Mouse (Mus musculus) kidney, adult 18-20 months (tissue): ENCODE measurements around the gene AY358078.
"Not testable (repeated sequence)": the region's sequence is repeated elsewhere in the genome, so short reads cannot be mapped to it uniquely, and the experiment has no call there.

ENCODE experiments used
- DNase-seq: peaks from one replicate; pipeline ENCODE4 v3.0.0; 2021

AY358078 gene

GRCm38 (mm10) chr14:51799746-51800145 lies at the start of gene AY358078:
TSS of gene AY358078 (plus strand) at chr14:51800046.
- DNase-seq, result no peak

- DNase-seq, result no peak
These were observed 43.9 kb upstream of the AY358078 start for GRCm38 (mm10) chr14:51755944-51756343.

DNA sequence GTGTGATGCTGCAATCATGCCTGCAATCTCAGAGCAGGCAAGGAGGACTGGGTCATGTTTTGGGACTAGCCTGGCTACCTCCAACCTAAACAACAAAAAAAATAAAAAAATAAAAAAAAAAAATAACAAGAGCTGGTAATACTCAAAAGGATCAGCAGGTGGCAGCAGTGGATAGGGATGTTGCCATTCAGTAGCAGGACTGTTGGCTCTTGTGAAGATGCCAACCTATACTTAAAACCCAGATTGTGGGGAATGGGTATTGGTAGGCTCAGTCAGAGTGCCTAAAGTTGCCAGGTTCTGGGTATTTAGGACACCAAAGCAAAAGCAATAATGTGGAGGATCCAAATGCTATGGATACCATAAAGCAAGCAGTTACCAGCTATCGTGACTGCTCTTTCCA lies 28.5 kb upstream of the AY358078 start:
- DNase-seq, result peak; percentile 3

DNA sequence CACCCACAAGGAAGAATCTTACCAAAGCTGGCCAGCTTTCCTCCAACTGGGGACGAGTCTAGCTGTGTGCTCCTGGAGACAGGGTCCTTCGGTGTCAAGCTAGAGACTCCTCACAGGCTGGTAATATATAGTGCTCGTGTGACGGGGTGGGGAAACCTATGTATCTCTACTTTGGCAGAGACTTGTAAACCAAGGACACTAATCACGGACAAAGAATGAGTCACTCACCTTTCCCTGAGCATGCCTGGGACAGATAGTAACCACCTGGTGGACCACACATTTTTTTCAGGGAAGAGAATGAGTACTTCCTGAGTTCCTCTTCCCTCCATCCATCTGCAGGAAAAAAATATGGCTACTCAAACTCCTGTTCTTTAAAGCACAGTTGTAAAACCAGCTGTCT lies 26.4 kb upstream of the AY358078 start, which contains the start of gene Ang4:
TSS of gene Ang4 (minus strand) at position 101 of the 400 bp plus-strand sequence.
- DNase-seq, result no peak

DNA sequence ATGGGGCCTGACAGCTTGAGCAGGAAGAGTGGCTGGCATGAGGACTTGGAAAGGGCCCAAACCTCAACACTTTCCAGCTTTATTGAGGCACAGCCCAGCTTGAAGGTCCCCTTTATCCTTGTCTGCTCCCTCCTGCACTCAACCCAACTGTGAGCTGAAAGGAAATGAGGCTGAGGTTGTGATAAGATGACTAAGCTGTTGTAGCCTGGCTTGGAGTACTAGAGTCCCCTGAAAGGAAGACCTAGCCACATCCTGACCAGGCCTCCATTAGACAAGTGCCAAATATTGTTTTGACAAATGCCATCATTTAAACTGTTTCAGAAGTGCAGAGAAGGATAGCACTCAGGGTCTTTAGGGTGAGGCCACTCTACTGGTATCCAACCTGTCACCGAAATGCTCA lies 22.1 kb upstream of the AY358078 start:
- no peak for DNase-seq

- DNase-seq, result no peak
These were observed 20.9 kb upstream of the AY358078 start for GRCm38 (mm10) chr14:51778865-51779481.

- no peak for DNase-seq
These were observed 13.5 kb upstream of the AY358078 start for GRCm38 (mm10) chr14:51786335-51786734.

DNA sequence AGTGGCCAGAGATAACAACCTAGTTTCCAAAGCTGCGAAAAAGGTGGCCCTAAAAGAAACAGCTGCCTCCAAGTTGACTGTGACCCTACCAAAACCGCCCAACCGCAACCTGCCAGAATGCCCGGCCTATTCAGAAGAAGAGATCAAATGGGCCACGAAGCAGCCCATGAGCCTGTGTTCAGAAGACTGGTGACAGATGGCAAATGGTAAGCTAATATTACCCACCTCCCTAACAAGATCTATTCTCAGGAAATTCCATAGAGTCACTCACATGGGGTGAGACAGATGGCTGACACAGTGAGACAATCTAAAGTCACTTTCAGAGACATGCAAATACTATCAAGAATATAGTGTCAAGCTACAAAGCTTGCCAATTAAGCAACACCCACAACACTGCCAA lies 12.8 kb upstream of the AY358078 start:
- DNase-seq, result no peak

DNA sequence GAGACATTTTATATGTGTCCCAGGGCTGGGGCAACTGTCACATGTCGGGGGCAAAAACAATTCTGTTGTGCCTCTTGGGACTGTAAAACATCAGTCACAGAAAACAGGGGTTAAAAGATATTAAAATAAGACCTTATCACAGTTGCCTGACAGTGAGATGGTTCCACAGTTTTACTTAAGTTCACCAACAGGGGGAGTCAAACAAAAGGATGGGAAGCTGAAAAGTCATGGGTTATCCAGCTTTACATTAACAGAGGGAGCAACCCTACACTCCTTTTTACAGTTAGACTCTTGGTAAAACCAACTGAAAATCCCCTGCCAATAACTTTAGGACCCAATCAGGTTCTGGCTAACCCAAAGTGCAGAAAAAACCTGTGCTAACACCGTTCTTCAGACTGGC lies 10.7 kb upstream of the AY358078 start:
- no peak for DNase-seq

DNA sequence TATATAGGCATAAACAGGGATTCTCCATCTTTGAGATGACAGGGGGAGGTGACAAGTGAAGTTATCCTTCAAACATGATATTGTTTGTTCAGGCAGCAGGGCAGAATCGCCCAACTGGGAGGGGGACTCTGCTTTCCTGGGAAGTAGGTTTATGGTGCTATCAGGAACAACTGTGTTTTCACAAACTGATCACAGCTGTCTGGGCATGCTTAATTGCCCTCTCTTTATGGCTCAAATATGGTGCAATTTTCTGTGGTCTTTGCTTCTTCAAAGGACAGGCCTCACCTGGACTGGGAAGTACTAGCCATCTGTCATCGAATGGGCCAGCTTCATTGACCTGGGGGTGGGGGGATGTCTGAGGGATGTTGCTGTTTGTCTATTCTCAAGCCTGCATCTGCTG lies 5.7 kb upstream of the AY358078 start:
- DNase-seq, result no peak

- no peak for DNase-seq
These were observed 26.8 kb downstream of the AY358078 start for GRCm38 (mm10) chr14:51826625-51827024.

DNA sequence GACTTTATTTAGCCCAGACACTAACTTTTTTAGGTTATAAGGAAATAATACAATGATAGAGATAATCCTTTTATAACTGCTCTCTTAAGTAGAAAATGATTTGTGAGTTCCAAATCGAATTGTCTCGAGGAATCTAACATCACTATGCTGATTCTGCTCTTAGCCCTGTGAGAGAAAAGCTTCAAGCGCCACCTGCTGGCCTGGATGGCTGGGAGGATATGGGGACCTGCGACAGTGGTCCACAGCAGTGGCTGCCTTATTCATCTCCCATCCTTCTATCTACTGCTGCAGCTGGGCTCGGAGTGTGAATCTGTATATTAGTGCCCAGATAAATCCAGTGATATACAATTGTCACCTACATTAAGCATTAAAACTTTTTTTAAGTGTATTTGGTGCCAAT lies 28.0 kb downstream of the AY358078 start:
- peak; percentile 22 for DNase-seq

DNA sequence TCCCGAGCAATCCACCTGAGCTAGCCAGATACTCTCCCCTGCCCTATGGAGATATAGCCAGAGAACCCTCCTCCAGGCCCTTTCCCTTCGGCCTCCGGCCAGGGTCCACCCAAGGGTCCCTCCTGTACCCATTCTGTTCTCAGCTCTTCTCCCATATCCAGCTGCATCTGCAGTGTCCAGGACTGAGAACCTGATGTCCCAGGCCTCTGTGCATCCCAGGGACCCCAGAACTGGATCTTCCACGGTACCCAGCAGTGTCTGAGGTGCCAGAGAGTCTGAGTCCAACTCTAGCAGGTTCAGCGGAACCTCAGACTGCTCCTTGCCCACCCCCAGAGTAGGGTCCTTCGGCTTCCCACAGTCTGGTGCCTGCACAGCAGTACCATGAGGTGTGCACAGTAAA lies 29.3 kb downstream of the AY358078 start:
- DNase-seq, result no peak

DNA sequence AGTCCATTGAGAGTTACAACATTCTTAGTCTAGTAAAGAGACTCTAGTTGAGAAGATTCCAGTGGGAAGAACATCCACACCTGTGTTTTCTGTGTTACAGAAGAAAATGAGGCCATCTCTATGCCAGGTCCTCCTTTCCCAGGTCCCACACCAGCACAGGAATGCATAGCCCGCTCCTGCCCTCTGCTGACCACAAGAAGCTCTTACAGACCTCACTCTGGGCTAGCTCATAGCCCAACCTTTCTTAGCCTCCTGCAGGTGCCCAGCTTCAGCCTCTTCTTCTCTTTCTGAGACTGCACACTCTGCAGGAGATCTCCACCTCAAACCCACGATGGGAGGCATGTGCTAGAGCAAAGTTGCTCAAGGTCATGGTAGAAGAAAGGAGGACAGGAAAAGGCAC lies 38.6 kb downstream of the AY358078 start:
- not testable (repeated sequence) for DNase-seq

- no peak for DNase-seq
These were observed 42.4 kb downstream of the AY358078 start for GRCm38 (mm10) chr14:51842250-51842649.

DNA sequence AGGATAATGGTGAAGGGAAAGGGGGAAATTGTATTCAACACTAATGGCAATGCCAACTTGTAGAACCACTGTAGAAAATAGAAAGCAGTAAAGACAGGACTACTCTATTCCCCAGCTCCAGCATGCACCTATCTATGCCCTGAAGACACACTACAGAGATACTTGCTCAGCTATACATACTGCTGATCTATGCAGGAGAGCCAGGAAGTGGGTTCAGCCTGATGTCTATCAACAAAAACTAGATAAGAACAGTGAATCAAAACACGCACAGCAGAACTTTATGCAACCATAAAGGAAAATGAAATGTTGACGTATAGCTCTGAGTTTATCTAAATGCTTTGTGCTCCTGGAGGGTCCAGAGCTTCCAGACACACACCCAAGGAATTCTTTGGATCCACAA lies 42.9 kb downstream of the AY358078 start:
- no peak for DNase-seq

GRCm38 (mm10) chr14:51843882-51844281 lies 44.0 kb downstream of the AY358078 start:
- no peak for DNase-seq

- no peak for DNase-seq
These were observed 46.7 kb downstream of the AY358078 start for GRCm38 (mm10) chr14:51846566-51846965.

GRCm38 (mm10) chr14:51851006-51851405 lies 51.2 kb downstream of the AY358078 start:
- not testable (repeated sequence) for DNase-seq

- no peak for DNase-seq
These were observed 53.6 kb downstream of the AY358078 start, which contains the start of gene Ear6 for GRCm38 (mm10) chr14:51853399-51853798. TSS of gene Ear6 (plus strand) at chr14:51853699.

- not testable (repeated sequence) for DNase-seq
These were observed 55.4 kb downstream of the AY358078 start for GRCm38 (mm10) chr14:51855280-51855679.

DNA sequence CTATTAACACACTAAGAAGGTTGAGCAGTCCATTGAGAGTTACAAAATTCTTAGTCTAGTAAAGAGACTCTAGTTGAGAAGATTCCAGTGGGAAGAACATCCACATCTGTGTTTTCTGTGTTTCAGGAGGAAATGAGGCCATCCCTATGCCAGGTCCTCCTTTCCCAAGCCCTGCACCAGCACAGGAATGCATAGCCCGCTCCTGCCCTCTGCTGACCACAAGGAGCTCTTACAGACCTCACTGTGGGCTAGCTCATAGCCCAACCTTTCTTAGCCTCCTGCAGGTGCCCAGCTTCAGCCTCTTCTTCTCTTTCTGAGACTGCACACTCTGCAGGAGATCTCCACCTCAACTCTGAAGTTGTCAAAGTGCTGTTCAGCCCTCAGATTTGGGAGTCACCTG lies 63.8 kb downstream of the AY358078 start:
- not testable (repeated sequence) for DNase-seq

- DNase-seq, result no peak
These were observed 70.9 kb downstream of the AY358078 start for GRCm38 (mm10) chr14:51870756-51871155.

DNA sequence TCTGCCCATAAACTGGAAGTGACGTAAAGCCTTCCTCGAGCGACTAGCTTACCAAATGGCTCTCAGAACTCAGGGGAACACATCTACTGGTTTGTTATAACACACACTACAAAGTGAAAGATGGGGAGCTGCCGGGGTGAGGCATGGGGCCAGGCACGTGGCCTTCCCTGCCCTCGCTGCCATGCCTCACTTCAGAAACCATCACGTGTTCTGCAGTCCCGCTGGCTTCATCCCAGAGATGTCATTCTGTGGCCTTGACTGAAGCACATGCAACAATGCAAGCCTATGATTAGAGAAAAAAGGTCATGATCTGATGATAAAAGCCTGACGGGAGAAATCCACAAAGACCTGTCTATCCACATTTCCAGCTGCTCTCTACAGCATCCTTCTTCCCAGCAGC lies 71.9 kb downstream of the AY358078 start:
- DNase-seq, result no peak
